7 mouse cellular contexts compared by ENCODE assay signal in the genomic region with DNA sequence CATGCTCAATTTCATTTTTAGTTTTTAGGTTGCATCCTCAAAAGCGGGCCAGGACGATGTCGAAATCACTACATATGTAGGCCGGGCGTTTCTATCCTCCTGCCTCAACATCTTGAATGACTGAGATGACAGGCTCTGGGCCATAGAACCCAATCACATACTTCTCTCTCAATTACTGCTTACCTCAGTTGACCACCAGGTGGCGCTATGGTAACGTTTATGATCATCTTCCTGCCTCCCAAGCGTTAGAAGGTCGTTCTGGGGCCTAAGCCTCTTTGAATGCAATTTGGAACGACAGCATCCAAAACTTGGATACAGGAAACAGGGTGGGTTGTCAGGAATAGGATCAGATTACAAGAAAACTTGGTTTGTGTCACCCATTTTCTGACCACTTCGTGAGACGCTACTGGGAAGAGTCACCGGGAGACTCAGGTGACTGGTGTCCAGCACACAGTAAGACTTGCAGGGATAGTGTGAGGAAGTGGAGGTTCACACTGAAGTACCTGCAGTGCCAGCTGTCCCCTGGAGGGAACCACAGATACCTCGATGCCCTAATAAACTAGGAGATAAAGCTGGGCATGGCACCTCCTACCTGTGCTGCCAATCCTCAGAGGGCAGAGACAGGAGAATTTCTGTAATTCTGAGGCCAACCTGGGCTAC. TPM values are rescaled to one million over a fixed set of nuclear protein-coding genes. Genes with fewer than 3 reads are reported as not detected.
DNase-seq lines count a peak whose midpoint lies in the region; ATAC-seq lines count a peak whose summit lies in the region.

No protein-coding gene starts in this region.

- H3K4me3 ChIP-seq in hindbrain, embryonic 15.5 days: no peak overlapping the region

- H3K36me3 ChIP-seq in hindbrain, embryonic 15.5 days: no peaks in the 10 kb centered on the region

- ATAC-seq in activated CD4-positive, CD25-positive, alpha-beta regulatory T cell, adult 4 months: peak; percentile 63
- peak; percentile 71 for ATAC-seq in hindbrain, embryonic 15.5 days (ENCODE audit: low FRiP score, low read depth)
- ATAC-seq in megakaryocyte, adult 5-6 weeks (ENCODE audit: poor library complexity, severe bottlenecking): peak; percentile 88

- DNase-seq in cerebellum, adult 9-11 months: peak; percentile 88
- DNase-seq in frontal cortex, postnatal 25 days (ENCODE audit: low spot score in 2 of 2): peak; percentile 86 to 91
- DNase-seq in layer of hippocampus, postnatal 36 days: peak; percentile 76 to 85
- peak; percentile 79 for DNase-seq in right cerebral cortex, postnatal 25 days

- H3K9me3 ChIP-seq in hindbrain, embryonic 15.5 days: no peaks in the 10 kb centered on the region

- H3K27ac ChIP-seq in hindbrain, embryonic 15.5 days (replicated peaks): peak overlapping the region; percentile 76

- WGBS in hindbrain, embryonic 15.5 days: 17% methylated on average over 14 of the region's 14 CpGs

- H3K9ac ChIP-seq in hindbrain, embryonic 15.5 days: no peak overlapping the region

- no peak overlapping the region for H3K4me2 ChIP-seq in hindbrain, embryonic 15.5 days

- peaks cover 30% of the 10 kb centered on the region for H3K4me1 ChIP-seq in hindbrain, embryonic 15.5 days (replicated peaks)

- H3K27me3 ChIP-seq in hindbrain, embryonic 15.5 days: no peaks in the 10 kb centered on the region

RNA-seq across cellular contexts. Expression of a gene that starts 8.2 kb away (rescaled TPM):
- polyA plus RNA-seq in activated CD4-positive, CD25-positive, alpha-beta regulatory T cell, adult 4 months (2017; shearing (Covaris generic)): 100 to 1,000 TPM; 106 to 159 TPM
- polyA plus RNA-seq in hindbrain, embryonic 15.5 days (2015; fragmentation: Nextera tagmentation; extraction: Ambion mirVana): 382 and 391 TPM in 2 replicates
- total RNA-seq in layer of hippocampus, postnatal 36 days (2021): 1,000 to 10,000 TPM; 2,055 to 2,361 TPM
- 113 and 140 TPM in 2 replicates for total RNA-seq in megakaryocyte, adult 5-6 weeks (2015)
- 322 and 392 TPM in 2 replicates for total RNA-seq in megakaryocyte, adult 5-6 weeks (2017)

RNA-seq across cellular contexts. Expression of a gene that starts 12.4 kb away (rescaled TPM):
- polyA plus RNA-seq in activated CD4-positive, CD25-positive, alpha-beta regulatory T cell, adult 4 months (2017; shearing (Covaris generic)): not detected
- polyA plus RNA-seq in hindbrain, embryonic 15.5 days (2015; fragmentation: Nextera tagmentation; extraction: Ambion mirVana): 142 and 150 TPM in 2 replicates
- 100 to 1,000 TPM; 345 to 361 TPM for total RNA-seq in layer of hippocampus, postnatal 36 days (2021)
- not detected in 2 replicates for total RNA-seq in megakaryocyte, adult 5-6 weeks (2015)
- not detected in 2 replicates for total RNA-seq in megakaryocyte, adult 5-6 weeks (2017)

RNA-seq across cellular contexts. Expression of a gene that starts 25.8 kb away (rescaled TPM):
- 10 to 100 TPM; 11.8 to 13.2 TPM for polyA plus RNA-seq in activated CD4-positive, CD25-positive, alpha-beta regulatory T cell, adult 4 months (2017; shearing (Covaris generic))
- 0.13 and 0.52 TPM in 2 replicates for polyA plus RNA-seq in hindbrain, embryonic 15.5 days (2015; fragmentation: Nextera tagmentation; extraction: Ambion mirVana)
- not detected for total RNA-seq in layer of hippocampus, postnatal 36 days (2021)
- total RNA-seq in megakaryocyte, adult 5-6 weeks (2015): 16.0 and 18.1 TPM in 2 replicates
- total RNA-seq in megakaryocyte, adult 5-6 weeks (2017): 14.5 and 16.6 TPM in 2 replicates

RNA-seq across cellular contexts. Expression of a gene that starts 27.4 kb away (rescaled TPM):
- not detected for polyA plus RNA-seq in activated CD4-positive, CD25-positive, alpha-beta regulatory T cell, adult 4 months (2017; shearing (Covaris generic))
- 52.6 and 57.5 TPM in 2 replicates for polyA plus RNA-seq in hindbrain, embryonic 15.5 days (2015; fragmentation: Nextera tagmentation; extraction: Ambion mirVana)
- total RNA-seq in layer of hippocampus, postnatal 36 days (2021): 100 to 1,000 TPM; 119 to 124 TPM
- not detected in 2 replicates for total RNA-seq in megakaryocyte, adult 5-6 weeks (2015)
- total RNA-seq in megakaryocyte, adult 5-6 weeks (2017): not detected in 2 replicates

RNA-seq across cellular contexts. Expression of a gene that starts 40.5 kb away (rescaled TPM):
- polyA plus RNA-seq in activated CD4-positive, CD25-positive, alpha-beta regulatory T cell, adult 4 months (2017; shearing (Covaris generic)): not detected
- polyA plus RNA-seq in hindbrain, embryonic 15.5 days (2015; fragmentation: Nextera tagmentation; extraction: Ambion mirVana): 1.3 and 5.3 TPM in 2 replicates
- total RNA-seq in layer of hippocampus, postnatal 36 days (2021): 1 to 10 TPM; 2.4 to 2.7 TPM
- total RNA-seq in megakaryocyte, adult 5-6 weeks (2015): not detected in 2 replicates
- total RNA-seq in megakaryocyte, adult 5-6 weeks (2017): 0.48 TPM in 1 of 2 replicates, not detected in the other

Comparison
In these comparisons a context has a peak if more than half of its experiments do, and no peak if none do; other contexts are left out.
1. RNA of a gene that starts 8.2 kb away (total RNA-seq): 2,055 to 2,361 TPM in layer of hippocampus, postnatal 36 days; 113 to 392 TPM in megakaryocyte, adult 5-6 weeks; every median in the first group is over 4 times any median in the second.
2. RNA of a gene that starts 12.4 kb away (total RNA-seq): 345 to 361 TPM in layer of hippocampus, postnatal 36 days; not detected in megakaryocyte, adult 5-6 weeks; every median in the first group is over 100 times any median in the second.
3. RNA of a gene that starts 25.8 kb away (total RNA-seq): 14.5 to 18.1 TPM in megakaryocyte, adult 5-6 weeks; not detected in layer of hippocampus, postnatal 36 days; every median in the first group is over 10 times any median in the second.
4. Peak in every context shown above with its lines, with median percentiles within 50 percentile points of each other: ATAC-seq and DNase-seq.